ENCODE assay signal across 11 mouse cellular contexts in genomic region chr3:52411356-52411755, GRCm38 (mm10).
"Had no signal": no experiment of that assay in that cellular context is flagged by ENCODE, and none has a peak within 500 bp of the region (broad histone marks: within the 10 kb centered on the region; RNA-seq: fewer than 3 reads in every experiment).

No protein-coding gene starts in this region.

- H3K4me2 ChIP-seq: limb, embryonic 15.5 days; liver, embryonic 12.5 days; lung, embryonic 15.5 days; midbrain, embryonic 12.5 days; neural tube, embryonic 15.5 days; stomach, embryonic 15.5 days had no signal

- ATAC-seq: intestine, embryonic 16.5 days; liver, embryonic 12.5 days; midbrain, embryonic 16.5 days had no signal

- H3K27me3 ChIP-seq: liver, embryonic 12.5 days; lung, embryonic 15.5 days; neural tube, embryonic 15.5 days; stomach, embryonic 15.5 days had no signal

- H3K36me3 ChIP-seq: limb, embryonic 15.5 days; liver, embryonic 12.5 days; lung, embryonic 15.5 days; midbrain, embryonic 12.5 days; neural tube, embryonic 15.5 days; stomach, embryonic 15.5 days had no signal

- DNase-seq: kidney, adult 2 months; lung, postnatal 14 days; spleen, adult 18-20 months had no signal

- H3K4me3 ChIP-seq: limb, embryonic 15.5 days; liver, embryonic 12.5 days; lung, embryonic 15.5 days; midbrain, embryonic 12.5 days; neural tube, embryonic 15.5 days; stomach, embryonic 15.5 days had no signal

- H3K4me1 ChIP-seq: liver, embryonic 12.5 days had no signal

- H3K27ac ChIP-seq: limb, embryonic 15.5 days; liver, embryonic 12.5 days; lung, embryonic 15.5 days; midbrain, embryonic 12.5 days; neural tube, embryonic 15.5 days; stomach, embryonic 15.5 days had no signal

- H3K9me3 ChIP-seq: limb, embryonic 15.5 days; liver, embryonic 12.5 days; lung, embryonic 15.5 days; midbrain, embryonic 12.5 days; neural tube, embryonic 15.5 days; stomach, embryonic 15.5 days had no signal

- H3K9ac ChIP-seq: limb, embryonic 15.5 days; liver, embryonic 12.5 days; lung, embryonic 15.5 days; midbrain, embryonic 12.5 days; neural tube, embryonic 15.5 days; stomach, embryonic 15.5 days had no signal
